ENCODE assay signal across 8 mouse cellular contexts in the genomic region with DNA sequence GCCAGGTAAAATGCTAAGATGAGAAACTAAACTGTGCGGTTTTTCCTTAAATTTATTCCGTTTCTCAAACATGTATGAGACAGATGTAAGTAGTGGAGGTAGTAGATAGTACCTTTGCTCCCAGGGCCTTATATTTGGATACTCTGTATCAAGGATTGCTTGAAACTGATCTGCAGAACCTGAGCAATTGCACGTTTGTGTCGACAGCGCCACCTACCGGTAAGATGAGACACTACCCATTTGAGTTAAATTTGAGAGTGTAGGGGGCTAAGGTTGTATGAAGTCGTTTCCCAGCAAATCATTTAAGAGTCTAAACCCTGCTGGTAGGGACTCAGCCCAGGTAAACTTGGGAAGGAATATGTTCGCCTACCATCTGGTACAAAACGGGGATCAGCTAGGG. TPM values are rescaled to one million over a fixed set of nuclear protein-coding genes. Genes with fewer than 3 reads are reported as not detected.
A peak's percentile ranks its signal among the peaks of the same experiment; 100 is the strongest.
DNase-seq lines count a peak whose midpoint lies in the region; ATAC-seq and TF ChIP-seq lines count a peak whose summit lies in the region.
"Had no signal": no experiment of that assay in that cellular context is flagged by ENCODE, and none has a peak within 500 bp of the region (broad histone marks: within the 10 kb centered on the region; RNA-seq: fewer than 3 reads in every experiment).

No protein-coding gene starts in this region.

- no peaks in the 10 kb centered on the region for H3K36me3 ChIP-seq in C2C12 (ENCODE audit: control insufficient read depth, insufficient read depth)
- H3K36me3 ChIP-seq in CH12.LX (replicated peaks in 1 of 2; ENCODE audit: control insufficient read depth in 1 of 2, insufficient read depth in 1 of 2, low read length in 1 of 2), result peaks cover 0 to 1% of the 10 kb centered on the region in 2 experiments
- no peaks in the 10 kb centered on the region for H3K36me3 ChIP-seq in kidney, postnatal 0 days (ENCODE audit: insufficient read depth, low read length)
- no peaks in the 10 kb centered on the region for H3K36me3 ChIP-seq in liver, postnatal 0 days (replicated peaks; ENCODE audit: insufficient read depth, low read length)

- TF ChIP-seq CTCF in C2C12 (IDR thresholded peaks at IDR 0.05; ENCODE audit: control insufficient read depth, insufficient read depth, insufficient read length), result peak; percentile 31
- peak; percentile 95 to 98 for TF ChIP-seq CTCF in CH12.LX (conservative IDR thresholded peaks at IDR 0.05 in 1 of 2, IDR thresholded peaks at IDR 0.05 in 1 of 2; ENCODE audit: low read depth in 2 of 2, low read length in 2 of 2)
- peak; percentile 94 for TF ChIP-seq CTCF in kidney, postnatal 0 days (IDR thresholded peaks at IDR 0.05; ENCODE audit: low read depth)
- TF ChIP-seq CTCF in liver, postnatal 0 days (IDR thresholded peaks at IDR 0.05; ENCODE audit: low read depth), result peak; percentile 96

- no peak overlapping the region for H3ac ChIP-seq in C2C12 (ENCODE audit: control insufficient read depth, insufficient read length, low read depth)

- dilution Hi-C loops in CH12.LX (cut with MboI; ENCODE audit: extremely low pct_ligation_motif_present, extremely low pct_unique_long_range_greater_than_20kb, low sequenced_read_pairs), result no loop called here

- peak overlapping the region; percentile 69 for H3K4me2 ChIP-seq in CH12.LX (ENCODE audit: insufficient read depth, low read depth, poor library complexity, severe bottlenecking)
- no peak overlapping the region for H3K4me2 ChIP-seq in kidney, postnatal 0 days (ENCODE audit: low read length)
- peak overlapping the region; percentile 24 for H3K4me2 ChIP-seq in liver, postnatal 0 days (ENCODE audit: low read depth, low read length)

- peak; percentile 94 for TF ChIP-seq RAD21 in CH12.LX (IDR thresholded peaks at IDR 0.05; ENCODE audit: low read depth, low read length)

- H3K27me3 ChIP-seq in C2C12 (ENCODE audit: control insufficient read depth, insufficient read depth, insufficient read length), result no peaks in the 10 kb centered on the region
- no peaks in the 10 kb centered on the region for H3K27me3 ChIP-seq in CH12.LX (replicated peaks)
- no peaks in the 10 kb centered on the region for H3K27me3 ChIP-seq in kidney, postnatal 0 days (ENCODE audit: insufficient read depth, low read length)
- H3K27me3 ChIP-seq in liver, postnatal 0 days (ENCODE audit: insufficient read depth, low read length), result no peaks in the 10 kb centered on the region

- 6% methylated on average over 9 of the region's 9 CpGs for WGBS in kidney, postnatal 0 days
- 4% methylated on average over 9 of the region's 9 CpGs for WGBS in liver, postnatal 0 days (ENCODE audit: insufficient replicate concordance)

- no peaks in the 10 kb centered on the region for H3K79me3 ChIP-seq in C2C12 (ENCODE audit: low read depth)

- no peak overlapping the region for H3K27ac ChIP-seq in CH12.LX (ENCODE audit: insufficient read depth, low read depth)
- H3K27ac ChIP-seq in kidney, postnatal 0 days, result no peak overlapping the region
- H3K27ac ChIP-seq in liver, postnatal 0 days (ENCODE audit: low read depth), result peak overlapping the region; percentile 81

- in situ Hi-C loops in CH12.LX (cut with MboI; ENCODE audit: low pct_ligation_motif_present, low pct_unique_long_range_greater_than_20kb, low sequenced_read_pairs), result loop anchor here (5.0 kb wide), 1 partner anchor 37 kb away; no protein-coding TSS in a partner anchor

- no peak for TF ChIP-seq EP300 in CH12.LX (IDR thresholded peaks at IDR 0.05; ENCODE audit: low read length)
- TF ChIP-seq EP300 in liver, postnatal 0 days (IDR thresholded peaks at IDR 0.05; ENCODE audit: low read depth), result no peak

- TF ChIP-seq POLR2A in CH12.LX (IDR thresholded peaks at IDR 0.05; ENCODE audit: low read depth, low read length), result no peak

- ATAC-seq in frontal cortex, adult (ENCODE audit: low TSS enrichment), result peak; percentile 72; the same call in 1 of the 2 replicates
- ATAC-seq in kidney, postnatal 0 days (replicated peaks; ENCODE audit: low FRiP score, low read depth), result 0 out of 2 replicates have a peak, but pooled peaks have one; percentile 25
- ATAC-seq in liver, postnatal 0 days, result peak; percentile 28

- H3K4me3 ChIP-seq in C2C12 (ENCODE audit: insufficient read depth, poor library complexity, severe bottlenecking) (no peak overlapping the region), CH12.LX (replicated peaks in 1 of 3; ENCODE audit: low read depth in 2 of 3, low read length in 2 of 3, poor library complexity in 1 of 3) (no peak overlapping the region)
- H3K4me3 ChIP-seq in kidney, postnatal 0 days (replicated peaks; ENCODE audit: low read depth, low read length), result no peak overlapping the region
- H3K4me3 ChIP-seq in liver, postnatal 0 days (ENCODE audit: low read depth, low read length), result no peak overlapping the region

- no peaks in the 10 kb centered on the region for H3K9me3 ChIP-seq in CH12.LX (replicated peaks; ENCODE audit: low read length)
- H3K9me3 ChIP-seq in kidney, postnatal 0 days (replicated peaks; ENCODE audit: low read length), result no peaks in the 10 kb centered on the region
- H3K9me3 ChIP-seq in liver, postnatal 0 days (ENCODE audit: low read length), result no peaks in the 10 kb centered on the region

- DNase-seq in CH12.LX (ENCODE audit: extremely low read depth), result peak; percentile 85
- peak; percentile 78 for DNase-seq in c-Kit-positive CD71-positive TER-119-positive erythroid progenitor cells, embryonic 14.5 days (ENCODE audit: low spot score)
- DNase-seq in kidney, postnatal 0 days (ENCODE audit: low spot score), result peak; percentile 79
- peak; percentile 77 for DNase-seq in liver, postnatal 0 days
- DNase-seq in retina, postnatal 7 days (ENCODE audit: low read depth, low spot score), result peak; percentile 56

- no peak overlapping the region for H3K9ac ChIP-seq in CH12.LX (ENCODE audit: insufficient read depth, low read depth)
- H3K9ac ChIP-seq in kidney, postnatal 0 days (ENCODE audit: low read depth, low read length), result no peak overlapping the region
- H3K9ac ChIP-seq in liver, postnatal 0 days (replicated peaks), result peak overlapping the region; percentile 49; the same call in 1 of the 2 replicates

- H3K79me2 ChIP-seq in C2C12 (ENCODE audit: control insufficient read depth, insufficient read depth) (no peaks in the 10 kb centered on the region), CH12.LX (replicated peaks; ENCODE audit: control insufficient read depth, extremely low read depth, insufficient read depth, poor library complexity, severe bottlenecking) (no peaks in the 10 kb centered on the region)

- peaks cover 0 to 22% of the 10 kb centered on the region in 2 experiments; a peak in 2 of 4 replicates for H3K4me1 ChIP-seq in CH12.LX (ENCODE audit: control insufficient read depth in 1 of 2, insufficient read depth in 2 of 2)
- no peaks in the 10 kb centered on the region for H3K4me1 ChIP-seq in kidney, postnatal 0 days (replicated peaks; ENCODE audit: insufficient read depth, low read length)
- H3K4me1 ChIP-seq in liver, postnatal 0 days (ENCODE audit: insufficient read depth), result peaks cover 3% of the 10 kb centered on the region; the same call in 1 of the 2 replicates

TF ChIP-seq in C2C12, 6 proteins besides CTCF, POLR2A, EP300 and RAD21:
- TF ChIP-seq MAX (IDR thresholded peaks at IDR 0.05) (no peak), FOSL1 (IDR thresholded peaks at IDR 0.05; ENCODE audit: insufficient read depth, low read length, poor library complexity, severe bottlenecking) (no peak), CEBPB (IDR thresholded peaks at IDR 0.05; ENCODE audit: low read depth) (no peak), MYOG (IDR thresholded peaks at IDR 0.05; ENCODE audit: control insufficient read depth, extremely low read depth, insufficient read length) (no peak), USF1 (IDR thresholded peaks at IDR 0.05; ENCODE audit: low read depth) (no peak), MYOD1 (IDR thresholded peaks at IDR 0.05; ENCODE audit: control insufficient read depth, insufficient read length, low read depth) (no peak)

TF ChIP-seq in CH12.LX, 34 proteins besides CTCF, POLR2A, EP300 and RAD21:
- TF ChIP-seq ELF1 (IDR thresholded peaks at IDR 0.05; ENCODE audit: low read depth, low read length) (no peak), SMC3 (IDR thresholded peaks at IDR 0.05; ENCODE audit: low read depth, low read length) (peak; percentile 81), ZC3H11A (IDR thresholded peaks at IDR 0.05; ENCODE audit: low read depth, low read length) (peak; percentile 37; the same call in 1 of the 2 replicates), USF2 (conservative IDR thresholded peaks at IDR 0.05; ENCODE audit: low read depth, low read length) (no peak), NRF1 (IDR thresholded peaks at IDR 0.05; ENCODE audit: low read depth, low read length) (no peak), BHLHE40 (IDR thresholded peaks at IDR 0.05; ENCODE audit: low read depth, low read length) (0 out of 2 replicates have a peak, but pooled peaks have one; percentile 44), GABPA (IDR thresholded peaks at IDR 0.05; ENCODE audit: insufficient replicate concordance, low read depth, low read length) (no peak)

RNA-seq across cellular contexts. Expression of a gene that starts 45.8 kb away (rescaled TPM):
- polyA plus RNA-seq in C2C12 (2012; fragmentation: generic; extraction: Trizol), result 78.4 TPM
- total RNA-seq in CH12.LX (2012; rRNA removed), result 31.9 and 35.9 TPM in 2 replicates
- total RNA-seq in CH12.LX (2014; rRNA removed), result 14.7 and 18.8 TPM in 2 replicates
- polyA plus RNA-seq in CH12.LX (2012; ENCODE audit: insufficient read length, low read depth), result 62.2 and 67.7 TPM in 2 replicates
- 8.4 and 8.5 TPM in 2 replicates for polyA plus RNA-seq in kidney, postnatal 0 days (2015; fragmentation: Nextera tagmentation; extraction: Ambion mirVana)
- 2.9 and 3.5 TPM in 2 replicates for polyA plus RNA-seq in liver, postnatal 0 days (2015; fragmentation: Nextera tagmentation; extraction: Ambion mirVana)

RNA-seq across cellular contexts. Expression of a gene that starts 46.2 kb away (rescaled TPM):
- polyA plus RNA-seq in C2C12 (2012; fragmentation: generic; extraction: Trizol) (0.01 TPM), CH12.LX (2012; ENCODE audit: insufficient read length, low read depth) (0.34 and 0.44 TPM in 2 replicates)
- total RNA-seq in CH12.LX (2012; rRNA removed) (0.21 and 0.51 TPM in 2 replicates), CH12.LX (2014; rRNA removed) (0.09 TPM in 1 of 2 replicates, not detected in the other)
- polyA plus RNA-seq in kidney, postnatal 0 days (2015; fragmentation: Nextera tagmentation; extraction: Ambion mirVana), result 0.14 and 0.28 TPM in 2 replicates
- polyA plus RNA-seq in liver, postnatal 0 days (2015; fragmentation: Nextera tagmentation; extraction: Ambion mirVana), result 0.49 and 0.64 TPM in 2 replicates
- polyA plus RNA-seq: heart, embryonic 14.5 days had no signal

Comparison
In these comparisons a context has a peak if more than half of its experiments do, and no peak if none do; other contexts are left out.
1. CTCF ChIP-seq: peak in every context shown above with its lines; median percentile 96 in CH12.LX; 96 in liver, postnatal 0 days; 94 in kidney, postnatal 0 days; 31 in C2C12.